Mouse (Mus musculus): Measurements from ENCODE around the gene Sertad3. TPM values are rescaled to one million over a fixed set of nuclear protein-coding genes. Genes with fewer than 3 reads are reported as not detected.
A peak's percentile ranks its signal among the peaks of the same experiment; 100 is the strongest.

Gene Sertad3
- polyA plus RNA-seq, 1 experiment from 2014 or later = 23.0 TPM

DNA sequence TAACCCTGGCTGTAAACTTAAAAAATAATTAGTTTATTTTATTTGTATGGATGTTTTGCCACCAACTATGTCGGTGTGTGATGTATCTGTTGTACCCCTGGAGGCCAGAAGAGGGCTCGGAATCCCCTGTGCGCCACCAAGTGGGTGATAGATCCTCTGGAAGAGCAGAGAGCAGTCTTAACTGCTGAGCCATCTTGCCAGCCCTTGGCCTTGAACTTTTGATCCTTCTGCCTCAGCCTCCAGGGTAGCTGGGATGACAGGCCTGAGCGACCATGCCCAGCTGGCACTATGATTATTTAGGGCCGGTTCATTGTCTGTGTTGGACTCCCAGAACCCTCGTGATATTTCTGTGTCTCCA, 35.1 kb downstream of the Sertad3 start:
- Histone ChIP-seq H3K4me3 (ENCODE audit: low read depth, low read length) (peak overlapping the region; percentile 40; the same call in 1 of the 2 replicates), H3K27me3 (ENCODE audit: control insufficient read depth, insufficient read depth, low read length) (no peaks in the 10 kb centered on the region), H3K36me3 (ENCODE audit: control insufficient read depth, insufficient read depth, low read length) (no peaks in the 10 kb centered on the region), H3K4me2 (ENCODE audit: low read depth, low read length, severe bottlenecking) (peak overlapping the region; percentile 55), H3K27ac (ENCODE audit: low read depth, low read length) (no peak overlapping the region), H3K9ac (ENCODE audit: low read length) (no peak overlapping the region), H3K4me1 (replicated peaks; ENCODE audit: control insufficient read depth, insufficient read depth, low read length) (no peaks in the 10 kb centered on the region; the same call in 1 of the 2 replicates), H3K9me3 (ENCODE audit: control insufficient read depth, low read length) (no peaks in the 10 kb centered on the region)
- peak; percentile 37 for ATAC-seq (replicated peaks; ENCODE audit: low FRiP score)
- 21% methylated on average over 6 of the region's 6 CpGs for WGBS
- peak; percentile 68 for DNase-seq (ENCODE audit: low spot score)

DNA sequence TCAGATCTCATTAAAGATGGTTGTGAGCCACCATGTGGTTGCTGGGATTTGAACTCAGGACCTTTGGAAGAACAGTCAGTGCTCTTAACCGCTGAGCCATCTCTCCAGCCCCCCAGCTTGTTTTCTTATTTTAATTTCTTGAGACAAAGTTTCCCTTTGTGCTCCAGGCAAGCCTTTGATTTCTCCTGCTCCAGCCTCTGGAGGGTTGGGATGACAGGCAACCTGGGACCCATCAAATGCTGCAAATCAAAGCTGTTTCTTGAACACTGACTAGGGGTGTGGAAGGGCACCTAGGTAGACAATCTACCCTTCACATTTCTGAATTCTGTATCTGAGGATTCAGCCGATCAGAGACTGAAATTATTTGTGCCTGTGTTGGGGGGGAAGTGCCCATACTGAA, 37.2 kb downstream of the Sertad3 start:
- Histone ChIP-seq H3K9ac (ENCODE audit: low read length) (no peak overlapping the region), H3K9me3 (ENCODE audit: control insufficient read depth, low read length) (no peaks in the 10 kb centered on the region), H3K4me1 (replicated peaks; ENCODE audit: control insufficient read depth, insufficient read depth, low read length) (no peaks in the 10 kb centered on the region; the same call in 1 of the 2 replicates), H3K27me3 (ENCODE audit: control insufficient read depth, insufficient read depth, low read length) (no peaks in the 10 kb centered on the region), H3K36me3 (ENCODE audit: control insufficient read depth, insufficient read depth, low read length) (no peaks in the 10 kb centered on the region), H3K4me2 (ENCODE audit: low read depth, low read length, severe bottlenecking) (no peak overlapping the region), H3K27ac (ENCODE audit: low read depth, low read length) (no peak overlapping the region), H3K4me3 (ENCODE audit: low read depth, low read length) (no peak overlapping the region)
- WGBS = 90% methylated on average over 2 of the region's 2 CpGs
- no peak for ATAC-seq (replicated peaks; ENCODE audit: low FRiP score)
- no peak for DNase-seq (ENCODE audit: low spot score)

DNA sequence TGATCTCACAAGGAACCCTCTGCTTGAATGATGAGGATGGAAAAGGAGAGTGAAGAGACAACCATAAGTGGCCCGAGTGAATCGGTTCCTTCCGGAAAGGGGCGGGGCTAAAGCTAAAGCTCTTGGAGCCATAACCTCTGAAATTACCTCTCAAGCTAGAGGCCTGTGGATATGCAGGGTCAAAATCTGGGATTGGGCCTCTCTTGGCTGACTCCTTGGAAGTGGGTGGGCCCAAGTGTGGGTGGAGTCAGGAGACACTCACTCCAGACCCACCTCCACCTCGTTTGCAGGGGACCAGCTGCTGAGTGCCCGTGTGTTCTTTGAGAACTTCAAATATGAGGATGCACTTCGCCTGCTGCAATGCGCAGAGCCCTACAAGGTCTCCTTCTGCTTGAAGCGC, 41.4 kb downstream of the Sertad3 start:
- Histone ChIP-seq H3K36me3 (ENCODE audit: control insufficient read depth, insufficient read depth, low read length) (no peaks in the 10 kb centered on the region), H3K4me2 (ENCODE audit: low read depth, low read length, severe bottlenecking) (no peak overlapping the region), H3K9me3 (ENCODE audit: control insufficient read depth, low read length) (no peaks in the 10 kb centered on the region), H3K27ac (ENCODE audit: low read depth, low read length) (no peak overlapping the region), H3K4me3 (ENCODE audit: low read depth, low read length) (no peak overlapping the region), H3K27me3 (ENCODE audit: control insufficient read depth, insufficient read depth, low read length) (no peaks in the 10 kb centered on the region), H3K9ac (ENCODE audit: low read length) (no peak overlapping the region), H3K4me1 (replicated peaks; ENCODE audit: control insufficient read depth, insufficient read depth, low read length) (no peaks in the 10 kb centered on the region)
- DNase-seq (ENCODE audit: low spot score) = no peak
- ATAC-seq (replicated peaks; ENCODE audit: low FRiP score) = no peak
- 78% methylated on average over 9 of the region's 9 CpGs for WGBS

DNA sequence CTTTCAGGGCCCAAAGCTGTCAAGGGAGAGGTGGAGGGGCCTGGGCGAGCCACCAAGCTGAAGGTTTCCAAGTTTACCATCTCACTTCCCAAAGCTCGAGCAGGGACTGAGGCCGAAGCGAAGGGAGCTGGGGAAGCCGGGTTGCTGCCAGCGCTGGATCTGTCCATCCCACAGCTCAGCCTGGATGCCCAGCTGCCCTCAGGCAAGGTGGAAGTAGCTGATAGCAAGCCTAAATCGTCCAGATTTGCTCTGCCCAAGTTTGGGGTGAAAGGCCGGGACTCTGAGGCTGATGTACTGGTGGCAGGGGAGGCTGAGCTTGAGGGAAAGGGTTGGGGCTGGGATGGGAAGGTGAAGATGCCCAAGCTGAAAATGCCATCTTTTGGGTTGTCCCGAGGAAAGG, 44.7 kb downstream of the Sertad3 start:
- no peak overlapping the region for H3K27ac ChIP-seq (ENCODE audit: low read depth, low read length)
- H3K4me3 ChIP-seq (ENCODE audit: low read depth, low read length) = no peak overlapping the region
- DNase-seq (ENCODE audit: low spot score) (no peak), ATAC-seq (replicated peaks; ENCODE audit: low FRiP score) (no peak)
- H3K9ac ChIP-seq (ENCODE audit: low read length) = no peak overlapping the region
- H3K9me3 ChIP-seq (ENCODE audit: control insufficient read depth, low read length) = no peaks in the 10 kb centered on the region
- no peak overlapping the region for H3K4me2 ChIP-seq (ENCODE audit: low read depth, low read length, severe bottlenecking)
- no peaks in the 10 kb centered on the region for H3K4me1 ChIP-seq (replicated peaks; ENCODE audit: control insufficient read depth, insufficient read depth, low read length)
- no peaks in the 10 kb centered on the region for H3K27me3 ChIP-seq (ENCODE audit: control insufficient read depth, insufficient read depth, low read length)
- 84% methylated on average over 9 of the region's 9 CpGs for WGBS
- no peaks in the 10 kb centered on the region for H3K36me3 ChIP-seq (ENCODE audit: control insufficient read depth, insufficient read depth, low read length)

DNA sequence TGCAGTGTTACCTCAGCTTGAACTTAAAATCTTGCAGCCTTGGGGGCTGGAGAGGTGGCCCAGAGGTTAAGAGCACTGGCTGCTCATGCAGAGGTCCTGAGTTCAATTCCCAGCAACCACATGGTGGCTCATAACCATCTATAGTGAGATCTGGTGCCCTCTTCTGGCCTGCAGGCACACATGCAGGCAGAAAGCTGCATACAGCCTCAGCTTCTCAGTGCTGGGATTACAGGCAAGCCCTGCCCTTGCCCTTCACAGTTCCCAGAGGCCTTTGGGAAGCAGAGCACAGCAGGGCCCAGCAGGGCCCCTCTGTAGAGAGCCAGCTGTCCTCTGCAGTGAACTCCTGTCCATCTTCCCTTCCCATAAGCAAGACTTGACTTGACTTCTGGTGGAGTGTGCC, 46.5 kb downstream of the Sertad3 start:
- Histone ChIP-seq H3K27ac (ENCODE audit: low read depth, low read length) (no peak overlapping the region), H3K9me3 (ENCODE audit: control insufficient read depth, low read length) (no peaks in the 10 kb centered on the region), H3K4me3 (ENCODE audit: low read depth, low read length) (no peak overlapping the region), H3K27me3 (ENCODE audit: control insufficient read depth, insufficient read depth, low read length) (no peaks in the 10 kb centered on the region), H3K4me2 (ENCODE audit: low read depth, low read length, severe bottlenecking) (no peak overlapping the region), H3K9ac (ENCODE audit: low read length) (no peak overlapping the region), H3K4me1 (replicated peaks; ENCODE audit: control insufficient read depth, insufficient read depth, low read length) (no peaks in the 10 kb centered on the region), H3K36me3 (ENCODE audit: control insufficient read depth, insufficient read depth, low read length) (no peaks in the 10 kb centered on the region)
- DNase-seq (ENCODE audit: low spot score) (no peak), ATAC-seq (replicated peaks; ENCODE audit: low FRiP score) (no peak)

DNA sequence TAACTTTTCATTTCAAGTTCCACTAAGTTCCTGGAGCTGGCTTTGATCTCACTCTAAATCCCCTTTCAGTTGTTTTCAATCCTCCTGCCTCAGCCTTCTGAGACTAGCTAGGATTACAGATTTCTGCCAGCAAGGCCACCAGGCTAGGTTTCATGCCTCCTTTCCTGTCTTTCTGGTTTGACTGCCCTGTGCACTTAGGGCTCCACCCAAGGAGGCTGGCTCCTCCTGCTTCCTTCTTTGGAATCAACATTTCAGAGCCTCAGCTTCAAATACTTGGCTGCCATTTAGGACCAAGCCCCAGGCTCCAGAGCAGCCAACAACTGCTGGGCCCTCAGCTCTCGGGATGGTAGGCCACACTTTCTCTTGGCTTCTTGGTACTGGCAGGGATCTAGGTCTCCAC, 47.0 kb downstream of the Sertad3 start:
- DNase-seq (ENCODE audit: low spot score) (no peak), ATAC-seq (replicated peaks; ENCODE audit: low FRiP score) (no peak)
- Histone ChIP-seq H3K27ac (ENCODE audit: low read depth, low read length) (no peak overlapping the region), H3K4me3 (ENCODE audit: low read depth, low read length) (no peak overlapping the region), H3K4me1 (replicated peaks; ENCODE audit: control insufficient read depth, insufficient read depth, low read length) (no peaks in the 10 kb centered on the region), H3K36me3 (ENCODE audit: control insufficient read depth, insufficient read depth, low read length) (no peaks in the 10 kb centered on the region), H3K9me3 (ENCODE audit: control insufficient read depth, low read length) (no peaks in the 10 kb centered on the region), H3K4me2 (ENCODE audit: low read depth, low read length, severe bottlenecking) (no peak overlapping the region), H3K9ac (ENCODE audit: low read length) (no peak overlapping the region), H3K27me3 (ENCODE audit: control insufficient read depth, insufficient read depth, low read length) (no peaks in the 10 kb centered on the region)
- 80% methylated on average over 1 of the region's 1 CpGs for WGBS

DNA sequence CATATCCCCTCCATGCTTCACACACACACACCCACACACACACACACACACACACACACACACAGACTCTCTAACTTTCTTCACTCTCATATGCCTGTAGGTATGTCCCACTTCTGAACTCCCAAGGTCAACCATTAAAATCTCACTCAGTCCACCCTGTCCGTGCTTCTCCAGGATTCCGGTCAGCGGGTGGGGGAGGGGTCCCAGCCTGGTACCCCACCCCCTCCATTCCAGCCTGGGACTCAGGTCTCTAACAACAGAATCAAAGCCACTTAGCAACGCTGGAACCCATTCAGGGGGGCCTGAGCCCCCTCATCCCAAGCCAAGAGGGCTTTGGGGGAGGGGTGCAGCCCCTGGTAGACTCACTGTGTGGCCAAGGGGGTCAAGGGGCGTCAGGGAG, 49.4 kb downstream of the Sertad3 start, which contains the start of gene Hipk4:
Gene Hipk4, plus strand, starts transcription at position 301 of the 400 bp plus-strand sequence.
- Histone ChIP-seq H3K36me3 (ENCODE audit: control insufficient read depth, insufficient read depth, low read length) (no peaks in the 10 kb centered on the region), H3K4me2 (ENCODE audit: low read depth, low read length, severe bottlenecking) (no peak within 1 kb of the TSS), H3K4me1 (replicated peaks; ENCODE audit: control insufficient read depth, insufficient read depth, low read length) (no peaks in the 10 kb centered on the region), H3K4me3 (ENCODE audit: low read depth, low read length) (no peak within 1 kb of the TSS), H3K9ac (ENCODE audit: low read length) (no peak within 1 kb of the TSS), H3K9me3 (ENCODE audit: control insufficient read depth, low read length) (no peaks in the 10 kb centered on the region), H3K27ac (ENCODE audit: low read depth, low read length) (no peak within 1 kb of the TSS), H3K27me3 (ENCODE audit: control insufficient read depth, insufficient read depth, low read length) (no peaks in the 10 kb centered on the region)
- WGBS = 63% methylated on average over 5 of the region's 5 CpGs
- ATAC-seq (replicated peaks; ENCODE audit: low FRiP score) (no peak), DNase-seq (ENCODE audit: low spot score) (no peak)

DNA sequence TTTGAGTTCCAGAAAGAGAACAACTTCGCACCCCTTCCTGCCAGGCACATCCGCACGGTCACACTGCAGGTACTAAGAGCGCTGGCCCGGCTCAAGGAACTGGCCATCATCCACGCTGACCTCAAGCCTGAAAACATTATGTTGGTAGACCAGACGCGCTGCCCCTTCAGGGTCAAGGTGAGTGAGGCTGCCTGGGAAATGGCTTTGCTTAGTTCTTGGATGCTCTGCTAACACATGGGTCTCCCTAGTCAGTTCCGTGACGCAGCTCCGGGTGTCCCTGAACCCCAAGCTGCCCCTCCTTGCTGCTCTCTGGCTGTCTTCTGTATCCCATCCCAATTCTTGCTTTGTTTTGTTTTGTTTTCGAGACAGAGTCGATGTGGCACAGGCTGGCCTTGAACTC, 50.2 kb downstream of the Sertad3 start:
- Histone ChIP-seq H3K4me2 (ENCODE audit: low read depth, low read length, severe bottlenecking) (no peak overlapping the region), H3K27ac (ENCODE audit: low read depth, low read length) (no peak overlapping the region), H3K36me3 (ENCODE audit: control insufficient read depth, insufficient read depth, low read length) (no peaks in the 10 kb centered on the region), H3K9me3 (ENCODE audit: control insufficient read depth, low read length) (no peaks in the 10 kb centered on the region), H3K27me3 (ENCODE audit: control insufficient read depth, insufficient read depth, low read length) (no peaks in the 10 kb centered on the region), H3K9ac (ENCODE audit: low read length) (no peak overlapping the region), H3K4me3 (ENCODE audit: low read depth, low read length) (no peak overlapping the region), H3K4me1 (replicated peaks; ENCODE audit: control insufficient read depth, insufficient read depth, low read length) (no peaks in the 10 kb centered on the region)
- DNase-seq (ENCODE audit: low spot score) = no peak
- 93% methylated on average over 13 of the region's 13 CpGs for WGBS
- no peak for ATAC-seq (replicated peaks; ENCODE audit: low FRiP score)

DNA sequence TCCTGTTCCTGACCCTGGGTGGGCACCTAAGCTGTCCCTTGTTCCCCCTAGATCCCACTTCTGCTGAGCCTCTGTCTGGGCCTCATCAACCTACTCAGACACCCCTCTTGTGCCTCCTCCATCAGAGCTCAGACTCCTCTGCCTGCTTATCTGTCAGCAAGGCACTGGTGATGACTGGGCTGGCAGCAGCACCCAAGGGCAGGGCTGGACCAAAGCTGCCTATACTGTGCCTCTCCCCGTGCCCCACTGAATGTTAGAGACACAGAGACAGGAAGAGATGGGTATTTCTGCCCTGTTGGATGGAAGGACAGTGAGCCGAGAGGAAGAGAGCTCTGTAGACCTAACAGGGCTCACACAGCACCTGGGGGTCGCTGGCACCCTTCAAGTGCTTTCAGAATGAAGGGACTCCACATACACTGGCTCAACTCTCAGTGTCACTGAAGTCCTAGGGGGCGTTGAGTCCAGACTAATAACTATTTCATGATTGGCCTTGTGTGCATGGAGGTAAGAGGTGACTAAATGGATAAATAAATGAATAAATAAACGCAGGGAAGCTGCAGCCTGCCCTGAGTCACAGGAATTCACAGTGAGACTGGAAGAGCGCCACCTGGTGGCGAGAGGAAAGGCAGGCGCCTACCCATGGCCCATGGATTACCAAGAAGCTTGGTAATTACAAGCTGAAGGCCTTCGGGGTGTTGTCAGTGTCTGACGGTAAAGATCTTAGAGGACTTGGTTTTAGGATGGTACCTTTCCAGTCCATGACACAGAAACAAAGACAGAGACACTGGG, 52.7 kb downstream of the Sertad3 start:
- WGBS = 27% methylated on average over 10 of the region's 10 CpGs
- peak; percentile 66; the same call in 1 of the 2 replicates for ATAC-seq (replicated peaks; ENCODE audit: low FRiP score)
- H3K27me3 ChIP-seq (ENCODE audit: control insufficient read depth, insufficient read depth, low read length) = no peaks in the 10 kb centered on the region

More for the DNA sequence above, 52.7 kb downstream of the Sertad3 start:
- Histone ChIP-seq H3K4me2 (ENCODE audit: low read depth, low read length, severe bottlenecking) (no peak overlapping the region), H3K4me1 (replicated peaks; ENCODE audit: control insufficient read depth, insufficient read depth, low read length) (no peaks in the 10 kb centered on the region), H3K9ac (ENCODE audit: low read length) (no peak overlapping the region), H3K9me3 (ENCODE audit: control insufficient read depth, low read length) (no peaks in the 10 kb centered on the region), H3K36me3 (ENCODE audit: control insufficient read depth, insufficient read depth, low read length) (no peaks in the 10 kb centered on the region), H3K27ac (ENCODE audit: low read depth, low read length) (no peak overlapping the region), H3K4me3 (ENCODE audit: low read depth, low read length) (no peak overlapping the region)
- DNase-seq (ENCODE audit: low spot score) = peak; percentile 88
